Mouse (Mus musculus): ENCODE results near the gene Wdr70. TPM values are rescaled to one million over a fixed set of nuclear protein-coding genes. Genes with fewer than 3 reads are reported as not detected.

Gene Wdr70
- total RNA-seq, 2 experiments from 2014 or later = 31.5 to 36.0 TPM

Small RNA genes lying within 50 kb of the gene (microRNA-seq; reads per million reads assigned to microRNA genes)
- gene Gm27529 = not detected

Other genes with a start within 250 kb of the Wdr70 start
- 10 to 100 TPM; 15.5 to 22.8 TPM for gene Nup155, start 10.1 kb upstream of the Wdr70 start, total RNA-seq (2021)
- 10 to 100 TPM; 23.4 to 41.2 TPM for gene Cplane1, start 69.9 kb upstream of the Wdr70 start, total RNA-seq (2021)